Mouse (Mus musculus): Measurements from ENCODE around the gene Scml4.

Gene Scml4

GRCm38 (mm10) chr10:42947336-42947735 lies 87.2 kb downstream of the Scml4 start:
- DNase-seq (ENCODE audit: low read depth, low spot score): no peak

- peak; percentile 73 for DNase-seq (ENCODE audit: low read depth, low spot score)
Observed at GRCm38 (mm10) chr10:42950252-42950751, 90.1 kb downstream of the Scml4 start.

GRCm38 (mm10) chr10:42951078-42952045 lies 91.2 kb downstream of the Scml4 start:
- peak; percentile 51 for DNase-seq (ENCODE audit: low read depth, low spot score)

GRCm38 (mm10) chr10:42952046-42952420 lies 91.9 kb downstream of the Scml4 start:
- peak; percentile 31 for DNase-seq (ENCODE audit: low read depth, low spot score)

- DNase-seq (ENCODE audit: low read depth, low spot score): no peak
Observed at GRCm38 (mm10) chr10:42953601-42954000, 93.4 kb downstream of the Scml4 start.

- no peak for DNase-seq (ENCODE audit: low read depth, low spot score)
Observed at GRCm38 (mm10) chr10:42955205-42955604, 95.0 kb downstream of the Scml4 start.

- peak; percentile 83 for DNase-seq (ENCODE audit: low read depth, low spot score)
Observed at GRCm38 (mm10) chr10:42957881-42958651, 97.9 kb downstream of the Scml4 start.

- peak; percentile 40 for DNase-seq (ENCODE audit: low read depth, low spot score)
Observed at GRCm38 (mm10) chr10:42958686-42959085, 98.5 kb downstream of the Scml4 start.

- DNase-seq (ENCODE audit: low read depth, low spot score): no peak
Observed at GRCm38 (mm10) chr10:42961771-42962170, 101.6 kb downstream of the Scml4 start.

- DNase-seq (ENCODE audit: low read depth, low spot score): no peak
Observed at GRCm38 (mm10) chr10:42962181-42962601, 102.0 kb downstream of the Scml4 start.

- no peak for DNase-seq (ENCODE audit: low read depth, low spot score)
Observed at GRCm38 (mm10) chr10:42962655-42963054, 102.5 kb downstream of the Scml4 start.

- no peak for DNase-seq (ENCODE audit: low read depth, low spot score)
Observed at GRCm38 (mm10) chr10:42963061-42963460, 102.9 kb downstream of the Scml4 start.

- no peak for DNase-seq (ENCODE audit: low read depth, low spot score)
Observed at GRCm38 (mm10) chr10:42968332-42968731, 108.2 kb downstream of the Scml4 start.

GRCm38 (mm10) chr10:42972504-42973172 lies 112.5 kb downstream of the Scml4 start:
- peak; percentile 74 for DNase-seq (ENCODE audit: low read depth, low spot score)

GRCm38 (mm10) chr10:42973537-42973936 lies 113.4 kb downstream of the Scml4 start:
- DNase-seq (ENCODE audit: low read depth, low spot score): no peak

- no peak for DNase-seq (ENCODE audit: low read depth, low spot score)
Observed at GRCm38 (mm10) chr10:42976577-42976976, 116.4 kb downstream of the Scml4 start.

GRCm38 (mm10) chr10:42978346-42978745 lies 118.2 kb downstream of the Scml4 start:
- DNase-seq (ENCODE audit: low read depth, low spot score): no peak

- DNase-seq (ENCODE audit: low read depth, low spot score): peak; percentile 53
Observed at GRCm38 (mm10) chr10:42980999-42981757, 121.0 kb downstream of the Scml4 start.

- no peak for DNase-seq (ENCODE audit: low read depth, low spot score)
Observed at GRCm38 (mm10) chr10:42984886-42985285, 124.7 kb downstream of the Scml4 start.

- peak; percentile 63 for DNase-seq (ENCODE audit: low read depth, low spot score)
Observed at GRCm38 (mm10) chr10:42987594-42988052, 127.5 kb downstream of the Scml4 start.

GRCm38 (mm10) chr10:42988627-42989026 lies 128.5 kb downstream of the Scml4 start:
- no peak for DNase-seq (ENCODE audit: low read depth, low spot score)

All from mesoderm, embryonic 11.5 days (tissue).